Mouse (Mus musculus) heart, postnatal 0 days (tissue): ENCODE data around the gene Homer2.

ENCODE experiments used
- CTCF ChIP-seq: IDR thresholded peaks from 2 replicates; pipeline ENCODE4 v1.5.1; 2016; ENCODE audit warnings: antibody characterized with exemption, control low read depth, low read depth
- EP300 ChIP-seq: IDR thresholded peaks from 2 replicates; pipeline ENCODE4 v1.6.1; 2016; ENCODE audit warnings: antibody characterized with exemption, low read depth

DNA sequence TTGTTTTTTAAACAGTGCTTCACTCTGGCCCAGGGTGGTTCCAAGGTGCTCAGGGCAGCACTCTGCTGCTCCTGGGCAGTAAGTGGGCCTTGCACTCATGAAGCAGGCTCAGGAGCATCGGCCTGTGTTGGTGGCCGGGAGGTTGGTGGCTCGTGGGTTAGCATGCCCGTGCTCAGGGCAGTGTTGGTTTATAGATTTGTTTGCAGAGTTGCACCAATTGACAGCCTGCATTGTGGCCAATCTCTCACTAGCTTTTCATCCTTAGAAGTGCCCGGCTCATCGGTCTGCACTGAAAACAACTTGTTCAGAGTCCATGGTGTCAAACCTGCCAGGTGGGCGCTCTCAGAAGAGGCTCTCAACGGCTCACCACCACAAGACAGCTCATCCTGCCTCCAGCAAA, 113.9 kb downstream of the Homer2 start:
- TF ChIP-seq CTCF, result no peak
- TF ChIP-seq EP300, result no peak
